Mouse (Mus musculus): ENCODE measurements around the gene Eef1akmt4. TPM values are rescaled to one million over a fixed set of nuclear protein-coding genes. Genes with fewer than 3 reads are reported as not detected.

Gene Eef1akmt4
- total and polyA plus RNA-seq, 3 experiments = 37.1 to 52.2 TPM; not detected in 1

- TF ChIP-seq ZMIZ1 (IDR thresholded peaks at IDR 0.05; ENCODE audit: low read depth, low read length) (peak; percentile 92; the same call in 1 of the 2 replicates), RCOR1 (IDR thresholded peaks at IDR 0.05; ENCODE audit: low read depth, low read length) (peak; percentile 61), CTCF (IDR thresholded peaks at IDR 0.05 in 2 of 3, conservative IDR thresholded peaks at IDR 0.05 in 1 of 3; ENCODE audit: control insufficient read depth in 1 of 3, insufficient read depth in 1 of 3, low read depth in 2 of 3, low read length in 3 of 3, poor library complexity in 1 of 3, severe bottlenecking in 1 of 3) (no peak), JUND (IDR thresholded peaks at IDR 0.05; ENCODE audit: low read depth, low read length) (no peak), USF1 (IDR thresholded peaks at IDR 0.05; ENCODE audit: low read depth, low read length) (0 out of 2 replicates have a peak, but pooled peaks have one; percentile 18), KAT2A (conservative IDR thresholded peaks at IDR 0.05; ENCODE audit: low read depth, low read length) (peak; percentile 66), E2F4 (IDR thresholded peaks at IDR 0.05; ENCODE audit: borderline replicate concordance, low read depth, low read length) (peak; percentile 86), HCFC1 (IDR thresholded peaks at IDR 0.05; ENCODE audit: low read depth, low read length) (peak; percentile 89), NRF1 (IDR thresholded peaks at IDR 0.05; ENCODE audit: insufficient read depth, low read depth, low read length, poor library complexity, severe bottlenecking) (0 out of 2 replicates have a peak, but pooled peaks have one; percentile 37), SIN3A (IDR thresholded peaks at IDR 0.05; ENCODE audit: low read length) (peak; percentile 97), ZNF384 (IDR thresholded peaks at IDR 0.05; ENCODE audit: low read depth, low read length) (0 out of 2 replicates have a peak, but pooled peaks have one; percentile 15), MYC (IDR thresholded peaks at IDR 0.05; ENCODE audit: low read depth, low read length) (peak; percentile 97), POLR2A (IDR thresholded peaks at IDR 0.05; ENCODE audit: control insufficient read depth in 1 of 2, insufficient read depth in 1 of 2, low read depth in 1 of 2, low read length in 2 of 2, poor library complexity in 1 of 2) (peak; percentile 92 to 100), EP300 (IDR thresholded peaks at IDR 0.05; ENCODE audit: low read depth in 1 of 2, low read length in 2 of 2) (no peak; a peak in 1 of 4 replicates)
Observed at GRCm38 (mm10) chr16:20610501-20611356, 664 bp upstream of the Eef1akmt4 start (continued).

- peak; percentile 32 for DNase-seq (ENCODE audit: low read depth, low spot score)
- H3K4me3 ChIP-seq (ENCODE audit: control insufficient read depth in 1 of 2, insufficient read depth in 1 of 2, low read depth in 2 of 2, low read length in 2 of 2) = no peak overlapping the region
- H3K4me1 ChIP-seq (ENCODE audit: control insufficient read depth in 1 of 2, insufficient read depth in 2 of 2, low read length in 2 of 2) = peaks cover 0 to 8% of the 10 kb centered on the region in 2 experiments; a peak in 2 of 4 replicates
- H3K9me3 ChIP-seq (replicated peaks; ENCODE audit: insufficient read depth, low read length) = no peaks in the 10 kb centered on the region
- H3K27ac ChIP-seq (ENCODE audit: control insufficient read depth, low read depth, low read length) = no peak overlapping the region
- H3K27me3 ChIP-seq (ENCODE audit: control insufficient read depth in 1 of 2, insufficient read depth in 2 of 2, low read length in 2 of 2) = no peaks in the 10 kb centered on the region; a peak in 1 of 4 replicates
- H3K9ac ChIP-seq (ENCODE audit: control insufficient read depth, low read depth, low read length, poor library complexity, severe bottlenecking) = no peak overlapping the region
- TF ChIP-seq MXI1 (IDR thresholded peaks at IDR 0.05; ENCODE audit: low read depth, low read length) (peak; percentile 81), JUND (IDR thresholded peaks at IDR 0.05; ENCODE audit: low read depth, low read length) (no peak), ZMIZ1 (IDR thresholded peaks at IDR 0.05; ENCODE audit: low read depth, low read length) (no peak), SIN3A (IDR thresholded peaks at IDR 0.05; ENCODE audit: low read length) (peak; percentile 57; the same call in 1 of the 2 replicates)
- H3K36me3 ChIP-seq (ENCODE audit: control insufficient read depth in 1 of 2, insufficient read depth in 2 of 2, low read length in 2 of 2) = peaks cover 0 to 11% of the 10 kb centered on the region in 2 experiments; a peak in 2 of 4 replicates
- H3K79me2 ChIP-seq (ENCODE audit: control insufficient read depth, insufficient read depth, low read length, poor library complexity) = peaks cover 4% of the 10 kb centered on the region; the same call in 1 of the 2 replicates
Observed at GRCm38 (mm10) chr16:20619541-20620398, 8.4 kb downstream of the Eef1akmt4 start.

Data from MEL (cell line).